Mouse (Mus musculus): ENCODE results near the gene Sox5. TPM values are rescaled to one million over a fixed set of nuclear protein-coding genes. Genes with fewer than 3 reads are reported as not detected.
A peak's percentile ranks its signal among the peaks of the same experiment; 100 is the strongest.

The Sox5 gene
- total RNA-seq, 2 experiments from 2014 or later, result 1.4 to 1.5 TPM

DNA sequence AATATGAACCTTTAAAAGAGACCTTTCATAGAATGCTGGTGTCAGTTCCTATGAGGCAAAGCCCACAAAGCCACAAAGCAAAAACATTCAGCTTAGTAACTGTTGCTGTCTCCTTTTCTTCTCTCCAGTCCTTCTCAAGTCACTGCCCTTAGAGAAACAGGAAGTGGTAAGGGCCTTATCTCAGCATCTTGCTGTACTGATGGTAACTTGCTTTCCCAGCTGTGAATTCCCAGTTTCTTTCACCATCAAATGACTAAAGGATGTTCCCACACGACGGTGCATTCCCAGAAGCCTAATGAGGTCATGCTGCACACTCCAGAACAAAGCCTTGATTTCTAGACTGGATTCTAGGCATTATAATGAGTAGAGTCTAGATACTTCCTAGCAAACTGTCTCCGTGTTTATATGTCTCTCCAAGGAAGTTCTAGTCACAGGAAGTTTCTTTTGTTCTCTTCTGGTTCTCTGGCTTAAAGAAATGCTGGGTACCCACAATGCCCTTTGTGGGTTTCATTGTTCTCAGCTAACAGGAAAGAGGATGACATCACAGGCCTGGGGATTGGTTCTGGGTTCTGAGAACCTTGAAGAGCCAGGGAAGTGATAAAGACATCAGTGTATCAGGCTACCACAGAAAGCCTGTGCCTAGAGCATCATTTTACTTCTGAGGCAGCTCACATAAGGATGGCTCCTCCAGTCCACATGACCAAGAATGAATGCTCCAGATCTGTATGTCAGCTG, 111.2 kb downstream of the Sox5 start:
- no peak for DNase-seq
- intact Hi-C loops (cut with DNase I), result no loop called here

DNA sequence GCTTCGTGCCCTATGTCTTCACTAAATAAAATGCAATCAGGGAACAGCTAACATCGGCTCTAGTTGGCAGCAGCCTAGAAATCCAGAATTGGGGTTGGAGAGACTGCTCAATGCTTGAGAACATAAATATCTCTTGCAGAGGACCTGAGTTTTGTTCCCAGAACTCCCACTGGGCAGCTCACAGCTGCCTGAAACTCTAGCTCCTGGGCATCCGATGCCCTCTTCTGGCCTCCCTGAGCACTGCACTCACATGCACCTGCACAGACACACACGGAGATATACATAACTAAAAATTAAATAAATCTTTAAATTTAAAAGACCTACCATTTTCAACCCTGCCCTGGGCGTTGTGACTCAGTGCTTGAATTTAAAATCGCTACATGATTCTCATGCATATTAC, 115.2 kb downstream of the Sox5 start:
- no peak for DNase-seq
- intact Hi-C loops (cut with DNase I), result no loop called here

DNA sequence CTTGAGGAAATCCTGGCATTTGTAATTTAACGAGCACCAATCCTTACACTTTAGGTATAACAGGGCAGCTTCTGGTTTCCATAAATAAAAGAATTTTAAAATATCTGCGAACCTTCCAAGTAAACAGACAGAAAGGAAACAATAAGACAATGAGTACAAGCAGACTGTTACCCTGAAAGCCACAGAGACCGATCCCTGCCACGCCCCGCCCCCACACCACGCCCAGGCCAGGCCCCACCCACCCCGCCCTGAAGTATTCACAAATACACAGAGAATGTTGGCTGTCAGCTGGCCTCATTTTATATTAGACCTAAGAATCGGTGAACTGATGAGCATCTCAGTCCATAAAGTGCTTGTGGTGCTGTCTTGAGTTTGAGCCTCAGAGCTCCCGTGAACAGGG, 117.0 kb downstream of the Sox5 start:
- intact Hi-C loops (cut with DNase I), result no loop called here
- no peak for DNase-seq

DNA sequence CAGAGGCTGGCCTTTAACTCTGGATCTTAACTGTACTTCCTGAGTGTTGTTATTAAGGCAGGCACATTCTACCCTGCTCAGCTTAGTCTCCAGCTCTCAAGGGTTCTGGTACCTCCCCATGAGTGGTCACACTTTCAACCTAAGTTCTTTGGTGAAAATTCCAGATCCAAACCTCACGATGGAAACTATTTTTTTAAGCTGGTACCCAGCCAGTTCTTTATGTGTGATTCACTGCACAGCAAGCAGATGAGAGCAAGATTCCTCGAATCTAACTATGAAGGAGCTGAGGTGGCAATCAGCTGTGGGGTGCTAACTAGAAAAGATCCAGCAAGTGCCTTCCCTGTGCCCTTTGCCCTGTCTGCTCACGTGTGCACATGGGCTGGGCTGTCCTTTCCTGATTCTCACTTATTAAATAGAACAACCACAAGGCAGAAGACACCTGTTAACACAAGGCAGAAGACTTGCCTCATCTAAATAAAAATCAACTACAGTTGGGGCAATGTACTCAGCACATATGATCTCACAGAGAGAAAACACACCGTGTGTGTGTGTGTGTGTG, 118.2 kb downstream of the Sox5 start:
- intact Hi-C loops (cut with DNase I), result no loop called here
- DNase-seq, result no peak

DNA sequence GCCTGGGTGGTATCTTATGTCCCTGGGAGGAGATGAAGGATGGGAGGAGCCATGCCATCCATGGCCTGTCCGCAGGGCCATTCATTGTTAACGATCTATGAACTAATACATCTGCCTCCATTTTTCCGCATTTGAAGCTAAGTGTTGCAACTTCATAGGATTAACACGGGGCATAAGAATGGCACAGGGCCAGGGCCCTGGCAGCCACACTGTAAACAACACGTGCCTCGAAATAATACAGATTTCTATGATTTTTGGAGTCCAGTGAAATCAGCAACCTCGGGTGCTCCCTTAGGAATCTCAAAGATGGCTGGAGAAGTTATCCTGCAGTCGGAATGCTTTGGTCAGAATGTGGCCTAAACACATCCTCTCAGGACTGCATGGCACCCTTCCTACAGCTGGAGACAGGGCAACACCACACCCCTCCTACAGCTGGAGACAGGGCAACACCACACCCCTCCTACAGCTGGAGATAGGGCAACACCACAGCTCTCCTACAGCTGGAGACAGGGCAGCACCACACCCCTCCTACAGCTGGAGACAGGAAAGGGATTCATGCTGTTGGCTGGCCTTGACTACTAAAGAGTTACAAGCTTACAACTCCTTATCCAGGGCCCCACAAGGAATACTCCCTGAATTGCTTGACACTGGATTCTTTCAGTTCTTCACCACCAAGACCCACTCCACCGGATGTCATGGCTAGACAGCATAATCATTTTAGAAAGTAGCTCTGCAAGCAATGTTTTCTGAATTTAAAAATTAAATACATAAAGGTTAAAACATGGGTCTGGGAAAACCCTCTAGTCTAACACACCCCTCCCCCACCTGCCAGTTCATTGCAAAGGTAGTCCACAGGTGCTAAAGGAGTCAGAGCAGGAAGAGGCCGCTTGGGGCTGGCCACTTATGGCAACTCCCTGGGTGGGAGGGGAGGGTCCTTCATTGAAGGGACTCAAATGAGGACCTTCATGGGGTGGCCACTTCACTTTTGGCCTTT, 122.4 kb downstream of the Sox5 start:
- intact Hi-C loops (cut with DNase I), result no loop called here
- DNase-seq, result no peak

DNA sequence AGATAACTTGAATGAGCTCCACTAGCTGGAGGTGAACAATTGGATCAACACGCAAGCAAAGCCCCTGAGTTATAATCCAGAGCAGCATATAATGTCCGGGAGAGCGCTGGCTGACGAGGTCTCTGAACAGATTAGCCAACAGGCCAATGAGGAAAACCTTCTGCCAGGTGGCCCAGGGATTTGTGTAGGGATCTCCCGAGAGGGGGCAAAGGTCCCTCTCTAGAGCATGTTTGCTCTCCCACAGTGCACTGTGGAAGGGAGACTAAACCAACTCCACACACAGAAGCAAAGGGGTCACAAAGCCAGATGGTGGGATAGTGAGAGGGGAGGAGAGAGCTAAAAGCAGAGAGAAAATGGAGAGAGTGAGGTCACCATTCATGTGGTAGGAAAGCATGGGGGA, 128.9 kb downstream of the Sox5 start:
- intact Hi-C loops (cut with DNase I), result no loop called here

DNA sequence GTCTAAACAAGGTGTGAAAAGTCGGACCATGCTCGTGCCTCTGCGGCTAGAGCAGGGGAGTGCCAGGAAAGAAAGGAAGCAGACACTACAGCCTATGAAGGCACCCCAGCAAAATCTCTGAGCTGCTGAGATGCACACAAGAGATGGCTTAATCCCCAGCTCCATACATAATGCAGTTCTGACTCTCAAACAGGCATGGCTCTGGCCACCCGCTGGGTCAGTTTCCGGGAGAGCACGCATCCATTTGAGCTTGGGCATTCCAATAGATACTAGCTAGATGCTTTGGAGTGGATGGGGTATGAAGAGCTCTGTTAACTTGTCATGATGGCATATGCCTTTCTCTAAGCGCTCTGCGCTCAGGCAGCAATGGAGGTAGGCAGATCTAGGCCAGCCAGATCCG, 132.9 kb downstream of the Sox5 start:
- intact Hi-C loops (cut with DNase I), result no loop called here
- DNase-seq, result no peak

More for the DNA sequence above, 128.9 kb downstream of the Sox5 start:
- DNase-seq, result no peak

DNA sequence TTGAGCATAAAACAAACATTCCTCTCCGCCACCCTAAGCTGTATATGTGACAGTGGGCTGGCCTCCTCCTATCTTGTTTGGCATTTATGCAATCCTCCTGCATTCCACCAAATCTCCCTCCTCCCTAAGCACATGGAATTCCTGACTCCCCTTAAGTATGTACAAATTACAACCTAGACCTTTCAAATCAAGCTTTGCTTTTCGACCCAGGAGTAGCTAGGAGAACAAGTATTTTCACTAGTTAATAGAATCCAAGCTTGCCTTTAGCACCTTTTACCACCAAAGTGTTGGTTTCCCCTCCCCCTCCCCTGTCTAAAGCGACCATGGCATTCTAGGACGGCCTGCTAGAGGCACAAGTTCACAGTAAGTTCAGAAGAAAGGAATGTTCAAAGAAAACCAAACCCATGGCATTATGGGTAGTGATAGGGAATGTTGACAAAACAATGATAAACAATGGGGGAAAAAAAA, 133.6 kb downstream of the Sox5 start:
- intact Hi-C loops (cut with DNase I), result no loop called here
- no peak for DNase-seq

DNA sequence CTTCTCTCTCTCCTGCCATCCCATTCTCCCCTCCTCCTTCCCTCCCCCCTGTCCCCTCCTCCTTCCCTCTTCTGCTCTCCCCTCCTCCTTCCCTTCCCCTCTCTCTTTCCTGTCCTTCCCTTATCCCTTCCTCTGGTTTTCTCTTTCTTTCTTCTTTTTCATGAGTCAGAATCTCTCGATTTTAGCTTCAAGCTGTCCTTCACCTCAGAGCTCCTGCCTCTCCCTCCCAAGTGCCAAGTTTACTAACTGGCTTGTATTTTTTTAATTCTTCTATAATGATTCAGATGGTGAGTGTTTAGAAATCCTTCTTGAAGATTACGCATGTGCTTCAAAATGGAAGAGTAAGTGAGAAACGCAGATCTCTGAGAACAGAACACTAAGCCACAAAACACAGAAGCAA, 135.4 kb downstream of the Sox5 start:
- DNase-seq, result no peak
- intact Hi-C loops (cut with DNase I), result no loop called here

DNA sequence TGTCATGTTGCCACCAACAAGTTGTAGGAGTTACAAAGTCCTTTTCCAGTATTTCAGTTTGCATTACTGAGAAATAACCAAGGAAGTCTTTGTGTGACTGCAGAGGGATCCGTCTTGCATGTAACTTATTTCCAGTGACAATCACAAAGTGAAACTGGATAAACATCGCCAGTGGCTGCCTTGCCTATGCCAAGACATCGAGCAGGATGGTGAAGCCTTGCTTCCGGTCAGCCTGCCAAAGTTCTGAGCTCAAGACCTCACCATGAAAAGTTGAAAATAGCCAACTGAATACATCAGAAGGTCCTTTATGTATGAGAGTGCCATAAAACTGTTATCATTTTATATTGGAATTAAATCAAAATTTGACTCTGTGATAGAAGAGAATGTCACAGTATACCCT, 136.0 kb downstream of the Sox5 start:
- intact Hi-C loops (cut with DNase I), result no loop called here
- DNase-seq, result no peak

DNA sequence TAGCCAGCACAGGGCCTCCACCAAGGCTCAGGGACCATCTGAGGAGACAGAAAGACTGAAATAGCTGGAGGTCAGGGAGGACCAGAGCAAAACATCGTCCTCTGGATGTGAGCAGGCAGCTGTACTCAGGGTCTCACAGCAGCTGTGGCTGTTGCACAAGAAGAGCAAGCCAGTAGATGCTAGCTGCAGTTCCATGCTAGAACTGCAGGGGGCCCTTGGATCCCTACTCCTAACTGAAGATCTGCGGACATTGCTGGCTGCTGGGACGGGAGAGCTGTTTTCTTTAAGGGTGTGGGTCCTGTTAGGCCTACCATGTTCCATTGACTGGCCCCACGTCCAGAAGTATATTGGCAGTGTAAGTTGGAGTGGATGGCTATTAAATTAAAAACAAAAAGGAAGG, 137.1 kb downstream of the Sox5 start:
- DNase-seq, result peak; percentile 10 to 38
- intact Hi-C loops (cut with DNase I), result no loop called here

DNA sequence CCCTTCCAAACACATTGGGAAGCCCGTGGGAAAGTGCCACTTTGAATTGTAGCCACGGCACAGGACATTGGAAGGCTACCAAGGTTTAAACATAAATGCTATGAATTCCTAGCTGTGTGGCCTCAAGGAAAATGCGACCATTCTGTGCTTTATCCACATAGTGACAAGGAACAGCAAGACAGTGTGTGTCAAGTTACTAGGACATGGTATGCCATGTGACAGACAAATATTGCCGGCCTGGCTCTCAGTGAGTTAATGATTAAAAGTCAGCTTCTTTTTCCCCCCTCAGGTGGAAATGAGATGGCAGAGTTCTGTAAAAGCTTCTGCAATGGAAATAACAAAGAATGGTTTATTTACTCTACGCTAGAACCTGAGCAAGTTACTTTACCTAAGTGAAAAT, 138.2 kb downstream of the Sox5 start:
- intact Hi-C loops (cut with DNase I), result no loop called here
- no peak for DNase-seq

DNA sequence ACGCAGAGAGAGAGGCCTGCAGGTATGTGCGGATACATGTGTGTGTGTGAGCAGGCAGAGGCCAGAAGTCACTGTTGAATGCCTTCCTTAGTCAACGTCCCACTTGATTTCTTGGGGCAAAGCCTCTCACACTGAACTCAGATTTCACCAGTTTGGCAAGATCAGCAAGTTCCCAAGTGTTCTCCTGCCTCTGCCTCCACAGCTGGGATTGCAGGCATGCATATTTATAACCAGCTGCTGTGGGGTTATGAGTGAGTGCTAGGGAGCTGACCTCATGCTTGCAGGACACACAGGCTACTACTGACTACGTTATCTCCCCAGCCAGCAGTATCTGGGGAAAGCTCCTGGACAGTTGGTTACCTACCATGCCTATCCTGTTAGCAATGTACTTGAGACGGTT, 139.9 kb downstream of the Sox5 start:
- no peak for DNase-seq
- intact Hi-C loops (cut with DNase I), result no loop called here

DNA sequence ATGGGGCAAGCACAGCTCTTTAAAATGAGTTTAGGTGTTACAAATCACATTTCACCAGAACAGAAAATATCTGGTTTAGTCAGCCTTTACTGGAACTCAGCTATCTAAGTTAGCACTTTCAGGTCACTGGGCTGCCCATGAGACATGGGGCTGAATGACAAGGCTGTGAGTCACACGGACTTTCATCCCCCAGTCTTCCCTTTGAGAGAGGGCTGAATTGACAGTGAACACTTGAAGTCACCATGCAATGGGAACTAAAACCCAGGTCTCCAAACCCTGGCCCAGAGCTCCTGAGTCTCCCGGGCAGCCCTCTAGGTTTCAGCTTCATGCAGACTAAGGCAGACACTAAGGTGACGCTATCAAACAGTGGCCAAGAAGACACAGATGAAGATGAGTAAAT, 141.2 kb downstream of the Sox5 start:
- DNase-seq, result no peak
- intact Hi-C loops (cut with DNase I), result no loop called here

DNA sequence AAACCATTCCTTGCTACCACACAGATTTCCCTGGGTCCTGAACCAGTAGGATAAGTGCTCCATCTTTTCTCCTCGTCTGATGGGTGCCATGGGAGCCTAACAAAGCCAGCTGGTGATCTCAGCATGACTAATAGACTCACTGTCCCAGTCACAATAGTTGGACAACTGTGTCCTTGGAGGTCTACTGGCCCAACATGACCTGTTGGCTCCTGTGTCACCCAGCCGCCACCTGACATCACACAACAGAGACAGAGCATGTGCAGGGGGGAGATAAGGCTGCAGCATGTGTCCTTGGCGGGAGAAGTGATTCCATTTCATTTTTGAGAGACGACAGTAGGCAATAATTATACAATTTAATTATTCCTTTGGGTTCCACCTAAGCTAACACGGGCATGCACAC, 143.2 kb downstream of the Sox5 start:
- intact Hi-C loops (cut with DNase I), result no loop called here
- no peak for DNase-seq

DNA sequence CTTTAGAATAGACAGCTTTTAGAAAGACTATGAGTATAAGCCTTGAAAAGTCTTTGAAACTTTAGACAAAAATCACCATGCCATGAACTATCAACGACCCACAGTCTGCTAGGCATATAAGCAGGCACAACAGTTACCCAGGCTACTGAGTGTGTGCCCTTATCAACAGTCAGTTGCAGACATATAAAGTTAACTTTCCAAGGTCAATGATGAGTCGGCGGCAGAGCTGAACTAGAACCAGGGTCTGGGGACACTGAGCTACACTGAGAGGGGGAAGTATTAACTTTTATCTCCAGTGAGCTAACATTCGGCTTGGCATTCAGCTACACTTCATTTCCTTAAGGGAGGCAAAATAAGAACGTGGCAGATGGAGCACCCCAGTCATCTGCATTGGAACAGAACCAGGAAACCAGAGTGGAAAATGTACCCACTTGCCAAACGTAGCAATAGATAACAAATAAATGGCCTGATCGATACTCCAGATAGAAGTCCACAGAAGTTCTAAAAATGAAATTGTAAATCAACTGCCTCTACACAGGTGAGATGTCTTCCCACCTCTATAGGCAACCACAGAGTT, 154.2 kb downstream of the Sox5 start:
- no peak for DNase-seq
- intact Hi-C loops (cut with DNase I), result no loop called here

DNA sequence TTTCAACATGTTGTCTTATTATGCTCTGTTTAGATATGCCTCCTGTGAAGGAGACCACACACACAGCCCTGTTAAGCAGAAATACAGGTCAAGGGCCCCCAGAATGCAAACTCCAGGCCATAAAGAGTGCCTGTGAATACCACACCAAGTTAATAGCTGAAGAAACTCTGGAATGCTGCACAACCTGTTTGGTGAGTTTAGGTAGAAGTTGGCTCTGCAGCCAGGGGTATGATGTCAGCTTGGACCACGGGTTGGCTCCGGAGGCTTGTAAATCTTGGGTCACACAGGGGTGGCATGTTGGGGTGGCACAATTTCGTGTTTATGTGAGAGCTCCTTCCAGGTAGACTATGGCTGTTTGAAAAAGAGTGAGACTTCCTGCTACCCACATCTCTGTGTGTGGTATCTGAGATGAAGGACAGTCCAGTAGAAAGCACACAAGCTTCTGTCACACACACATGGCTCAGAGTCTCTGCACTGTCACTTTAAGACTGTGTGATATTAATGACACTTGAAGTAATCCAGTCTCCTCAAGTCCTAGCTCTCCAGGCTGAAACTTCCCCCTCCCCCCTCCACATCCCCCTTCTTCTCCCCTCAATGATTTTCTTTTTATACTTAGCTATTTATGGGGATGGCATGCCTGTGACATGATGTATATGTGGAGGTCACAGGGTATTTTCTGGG, 160.5 kb downstream of the Sox5 start:
- intact Hi-C loops (cut with DNase I), result no loop called here
- no peak for DNase-seq

DNA sequence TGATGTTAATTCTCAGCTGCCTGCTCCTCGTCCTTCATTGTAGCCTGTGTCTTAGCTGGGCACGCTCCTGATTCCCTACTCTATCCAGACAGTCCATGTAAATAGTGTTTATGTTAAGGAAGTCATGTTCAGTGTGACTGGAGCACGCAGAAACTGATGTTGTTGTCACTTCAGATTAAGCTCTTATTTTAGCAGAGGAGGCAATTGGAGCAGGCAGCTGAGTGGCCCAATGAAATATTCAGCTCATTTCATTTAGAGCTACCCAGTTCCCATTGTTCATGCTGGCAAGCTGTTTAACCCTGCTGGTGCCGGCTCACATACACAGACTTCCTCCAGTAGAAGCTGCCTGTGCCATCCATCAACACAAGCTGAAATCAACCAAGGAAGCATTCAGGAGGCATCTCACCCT, 170.4 kb downstream of the Sox5 start:
- intact Hi-C loops (cut with DNase I), result no loop called here

DNA sequence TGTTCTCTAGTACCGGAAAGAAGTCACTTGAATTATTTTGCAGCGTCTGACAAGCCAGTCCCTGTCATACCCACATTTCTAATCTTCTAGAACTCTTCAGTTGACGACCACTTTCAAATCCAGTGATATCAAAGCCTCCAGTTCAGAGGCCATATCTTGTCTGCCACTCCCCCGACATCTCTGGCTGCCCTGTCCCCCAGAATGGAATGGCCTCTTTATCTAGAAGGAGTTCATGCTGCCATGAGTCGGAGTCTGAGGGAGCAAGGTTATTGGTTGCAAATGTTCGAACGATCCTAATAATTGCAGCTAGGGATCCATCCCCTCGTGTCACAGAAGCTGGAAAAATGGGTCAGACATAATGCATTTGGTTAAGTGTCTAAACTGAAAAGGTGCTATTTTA, 170.9 kb downstream of the Sox5 start:
- no peak for DNase-seq
- intact Hi-C loops (cut with DNase I), result no loop called here

More for the DNA sequence above, 170.4 kb downstream of the Sox5 start:
- no peak for DNase-seq

DNA sequence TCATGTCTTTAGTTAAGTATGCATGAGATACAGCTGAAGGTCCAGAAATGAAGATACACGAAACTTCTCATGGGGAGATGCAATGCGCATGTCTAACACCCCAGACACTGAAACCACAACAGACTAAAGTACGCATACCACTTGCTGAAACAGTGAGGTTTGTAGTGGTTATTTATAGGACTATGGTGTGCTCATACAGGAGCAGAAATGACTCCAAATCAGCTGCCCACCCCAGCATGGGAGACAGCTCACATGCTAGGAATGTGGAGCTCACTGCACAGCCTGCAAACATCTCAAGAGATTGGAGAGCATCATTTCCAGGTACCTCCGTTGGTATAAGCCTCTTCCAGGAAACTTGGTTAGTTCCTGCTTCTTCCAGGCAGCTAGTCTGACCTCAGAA, 178.9 kb downstream of the Sox5 start:
- intact Hi-C loops (cut with DNase I), result no loop called here

More for the DNA sequence above, 178.9 kb downstream of the Sox5 start:
- no peak for DNase-seq

All from gastrocnemius, postnatal 36 days (tissue).